Comparison of ENCODE assay signal across 13 mouse cellular contexts in the genomic region with DNA sequence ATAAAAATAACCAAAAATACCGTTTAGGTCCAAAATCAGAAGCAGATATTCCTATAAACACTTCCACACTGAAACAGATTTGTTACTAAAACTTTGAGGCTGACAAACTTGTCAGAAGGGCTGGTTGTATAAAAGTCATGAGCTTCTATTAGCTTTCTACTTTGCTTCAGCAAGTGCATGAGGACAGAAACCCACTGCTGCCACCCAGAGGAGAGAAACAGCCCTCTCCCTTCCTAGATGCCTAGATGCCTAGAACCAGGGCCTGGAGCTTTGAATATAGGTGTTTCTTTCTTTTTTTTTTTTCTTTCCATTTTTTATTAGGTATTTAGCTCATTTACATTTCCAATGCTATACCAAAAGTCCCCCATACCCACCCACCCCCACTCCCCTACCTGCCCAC.
DNase-seq lines count a peak whose midpoint lies in the region; ATAC-seq and TF ChIP-seq lines count a peak whose summit lies in the region.
"Had no signal": no experiment of that assay in that cellular context is flagged by ENCODE, and none has a peak within 500 bp of the region (broad histone marks: within the 10 kb centered on the region; RNA-seq: fewer than 3 reads in every experiment).

No protein-coding gene starts in this region.

- H3K9ac ChIP-seq in intestine, postnatal 0 days (ENCODE audit: low read depth, low read length) = no peak overlapping the region
- H3K9ac ChIP-seq in intestine, embryonic 15.5 days = no peak overlapping the region
- no peak overlapping the region for H3K9ac ChIP-seq in lung, postnatal 0 days (replicated peaks; ENCODE audit: low read depth)
- H3K9ac ChIP-seq: heart, embryonic 12.5 days; lung, embryonic 15.5 days had no signal

- TF ChIP-seq CTCF in intestine, postnatal 0 days (IDR thresholded peaks at IDR 0.05; ENCODE audit: low read depth) = peak; percentile 44
- TF ChIP-seq CTCF in lung, postnatal 0 days (IDR thresholded peaks at IDR 0.05) = peak; percentile 42

- 49% methylated on average over 1 of the region's 1 CpGs for WGBS in intestine, postnatal 0 days
- WGBS in intestine, embryonic 15.5 days = 53% methylated on average over 1 of the region's 1 CpGs
- WGBS in lung, postnatal 0 days = 64% methylated on average over 1 of the region's 1 CpGs

- ATAC-seq in intestine, postnatal 0 days = no peak
- ATAC-seq in intestine, embryonic 15.5 days = no peak
- ATAC-seq in lung, postnatal 0 days = no peak
- no peak for ATAC-seq in megakaryocyte-erythroid progenitor cell, adult 5-6 weeks (replicated peaks; ENCODE audit: low FRiP score, low TSS enrichment, poor library complexity, severe bottlenecking)
- ATAC-seq: intestine, embryonic 16.5 days had no signal

- H3K36me3 ChIP-seq in intestine, postnatal 0 days (ENCODE audit: control insufficient read depth, insufficient read depth) = no peaks in the 10 kb centered on the region
- no peaks in the 10 kb centered on the region for H3K36me3 ChIP-seq in intestine, embryonic 15.5 days
- no peaks in the 10 kb centered on the region for H3K36me3 ChIP-seq in lung, postnatal 0 days (ENCODE audit: insufficient read depth, low read length)
- H3K36me3 ChIP-seq: heart, embryonic 12.5 days; lung, embryonic 15.5 days had no signal

- no peak overlapping the region for H3K4me3 ChIP-seq in intestine, postnatal 0 days (ENCODE audit: low read depth, low read length)
- no peak overlapping the region for H3K4me3 ChIP-seq in intestine, embryonic 15.5 days (replicated peaks)
- no peak overlapping the region for H3K4me3 ChIP-seq in lung, postnatal 0 days (ENCODE audit: low read depth, low read length)
- H3K4me3 ChIP-seq: heart, embryonic 12.5 days; lung, embryonic 15.5 days; myocyte had no signal

- H3K4me1 ChIP-seq in intestine, postnatal 0 days (replicated peaks; ENCODE audit: control insufficient read depth, insufficient read depth, low read length) = no peaks in the 10 kb centered on the region
- H3K4me1 ChIP-seq in intestine, embryonic 15.5 days (replicated peaks) = no peaks in the 10 kb centered on the region
- H3K4me1 ChIP-seq in lung, postnatal 0 days (ENCODE audit: insufficient read depth, low read depth, low read length) = no peaks in the 10 kb centered on the region
- H3K4me1 ChIP-seq: heart, embryonic 12.5 days; lung, embryonic 15.5 days had no signal

- no peaks in the 10 kb centered on the region for H3K9me3 ChIP-seq in intestine, postnatal 0 days (ENCODE audit: control insufficient read depth)
- no peaks in the 10 kb centered on the region for H3K9me3 ChIP-seq in intestine, embryonic 15.5 days
- H3K9me3 ChIP-seq in lung, postnatal 0 days (ENCODE audit: low read length) = no peaks in the 10 kb centered on the region
- H3K9me3 ChIP-seq: heart, embryonic 12.5 days; lung, embryonic 15.5 days had no signal

- no peak for DNase-seq in lung, postnatal 0 days (ENCODE audit: low spot score)
- DNase-seq in lung, postnatal 14 days = no peak
- DNase-seq in brain, adult 2 months (ENCODE audit: low read depth, low spot score) = peak; percentile 69
- peak; percentile 4 for DNase-seq in right cerebral cortex, postnatal 4 days
- DNase-seq: cerebellum, adult 11-12 months; spleen, adult 18-20 months had no signal

- no peak overlapping the region for H3K4me2 ChIP-seq in intestine, postnatal 0 days (replicated peaks; ENCODE audit: low read depth)
- no peak overlapping the region for H3K4me2 ChIP-seq in intestine, embryonic 15.5 days (replicated peaks)
- H3K4me2 ChIP-seq in lung, postnatal 0 days (replicated peaks; ENCODE audit: low read depth, low read length) = no peak overlapping the region
- H3K4me2 ChIP-seq: heart, embryonic 12.5 days; lung, embryonic 15.5 days had no signal

- no peak for TF ChIP-seq EP300 in lung, postnatal 0 days (IDR thresholded peaks at IDR 0.05)

- H3K27ac ChIP-seq in intestine, postnatal 0 days (ENCODE audit: low read depth, low read length) = no peak overlapping the region
- no peak overlapping the region for H3K27ac ChIP-seq in intestine, embryonic 15.5 days
- no peak overlapping the region for H3K27ac ChIP-seq in lung, postnatal 0 days (ENCODE audit: low read length)
- H3K27ac ChIP-seq: lung, embryonic 15.5 days had no signal

- H3K27me3 ChIP-seq in intestine, postnatal 0 days (replicated peaks; ENCODE audit: control insufficient read depth, insufficient read depth, low read length) = no peaks in the 10 kb centered on the region
- no peaks in the 10 kb centered on the region for H3K27me3 ChIP-seq in intestine, embryonic 15.5 days (replicated peaks)
- no peaks in the 10 kb centered on the region for H3K27me3 ChIP-seq in lung, postnatal 0 days (replicated peaks; ENCODE audit: insufficient read depth, low read length)
- H3K27me3 ChIP-seq: heart, embryonic 12.5 days; lung, embryonic 15.5 days had no signal

Comparison
In these comparisons a context has a peak if more than half of its experiments do, and no peak if none do; other contexts are left out.
1. DNase-seq: peak in brain, adult 2 months (single experiment) and right cerebral cortex, postnatal 4 days (single experiment); none in lung, postnatal 0 days (single experiment) and lung, postnatal 14 days (single experiment).